Mouse (Mus musculus) layer of hippocampus, adult 9-10 months (tissue): ENCODE measurements around the gene C1ql4.
A peak's percentile ranks its signal among the peaks of the same experiment; 100 is the strongest.
"Not testable (repeated sequence)": the region's sequence is repeated elsewhere in the genome, so short reads cannot be mapped to it uniquely, and the experiment has no call there.

Experiments
- DNase-seq: peaks from one replicate; pipeline ENCODE4 v3.0.0; 2022; ENCODE audit warnings: low spot score

C1ql4 gene

GRCm38 (mm10) chr15:99074600-99075333 is 12.8 kb downstream of the C1ql4 start:
- DNase-seq: peak; percentile 98

GRCm38 (mm10) chr15:99074019-99074599 is 13.5 kb downstream of the C1ql4 start, which contains the start of gene Troap:
TSS of gene Troap (plus strand) at chr15:99074575.
- DNase-seq: no peak

GRCm38 (mm10) chr15:99071988-99072387 is 15.6 kb downstream of the C1ql4 start:
- DNase-seq: no peak

GRCm38 (mm10) chr15:99065557-99066165 is 22.0 kb downstream of the C1ql4 start:
- DNase-seq: no peak

- DNase-seq: no peak
These were observed 31.3 kb downstream of the C1ql4 start for GRCm38 (mm10) chr15:99056332-99056731.

- DNase-seq: no peak
These were observed 32.1 kb downstream of the C1ql4 start for GRCm38 (mm10) chr15:99055511-99055961.

- no peak for DNase-seq
These were observed 32.6 kb downstream of the C1ql4 start, which contains the start of gene Prph for GRCm38 (mm10) chr15:99055040-99055439. TSS of gene Prph (plus strand) at chr15:99055174.

GRCm38 (mm10) chr15:99053373-99053772 is 34.2 kb downstream of the C1ql4 start:
- DNase-seq: no peak

GRCm38 (mm10) chr15:99049473-99050253 is 38.0 kb downstream of the C1ql4 start:
- DNase-seq: peak; percentile 53

- not testable (repeated sequence) for DNase-seq
These were observed 41.9 kb downstream of the C1ql4 start for GRCm38 (mm10) chr15:99045734-99046133.

GRCm38 (mm10) chr15:99044854-99045253 is 42.8 kb downstream of the C1ql4 start:
- DNase-seq: no peak

GRCm38 (mm10) chr15:99042334-99042733 is 45.3 kb downstream of the C1ql4 start:
- no peak for DNase-seq

GRCm38 (mm10) chr15:99040920-99041856 is 46.4 kb downstream of the C1ql4 start:
- no peak for DNase-seq

GRCm38 (mm10) chr15:99039996-99040919 is 47.4 kb downstream of the C1ql4 start:
- no peak for DNase-seq

- no peak for DNase-seq
These were observed 48.3 kb downstream of the C1ql4 start for GRCm38 (mm10) chr15:99039306-99039705.

GRCm38 (mm10) chr15:99038797-99039196 is 48.8 kb downstream of the C1ql4 start:
- DNase-seq: no peak

- no peak for DNase-seq
These were observed 49.6 kb downstream of the C1ql4 start for GRCm38 (mm10) chr15:99038025-99038424.

- DNase-seq: no peak
These were observed 51.2 kb downstream of the C1ql4 start for GRCm38 (mm10) chr15:99036249-99036905.

GRCm38 (mm10) chr15:99035431-99035830 is 52.2 kb downstream of the C1ql4 start:
- DNase-seq: no peak
